Mouse (Mus musculus) lung, postnatal 25 days (tissue): Measurements from ENCODE around the gene Med12.
"Not testable (repeated sequence)": the region's sequence is repeated elsewhere in the genome, so short reads cannot be mapped to it uniquely, and the experiment has no call there.

Source experiments
- DNase-seq: peaks from one replicate; pipeline ENCODE4 v3.0.0; 2022; ENCODE audit warnings: low spot score

The Med12 gene

GRCm38 (mm10) chrX:101299473-101300426 lies 25.9 kb downstream of the Med12 start:
- DNase-seq: no peak

DNA sequence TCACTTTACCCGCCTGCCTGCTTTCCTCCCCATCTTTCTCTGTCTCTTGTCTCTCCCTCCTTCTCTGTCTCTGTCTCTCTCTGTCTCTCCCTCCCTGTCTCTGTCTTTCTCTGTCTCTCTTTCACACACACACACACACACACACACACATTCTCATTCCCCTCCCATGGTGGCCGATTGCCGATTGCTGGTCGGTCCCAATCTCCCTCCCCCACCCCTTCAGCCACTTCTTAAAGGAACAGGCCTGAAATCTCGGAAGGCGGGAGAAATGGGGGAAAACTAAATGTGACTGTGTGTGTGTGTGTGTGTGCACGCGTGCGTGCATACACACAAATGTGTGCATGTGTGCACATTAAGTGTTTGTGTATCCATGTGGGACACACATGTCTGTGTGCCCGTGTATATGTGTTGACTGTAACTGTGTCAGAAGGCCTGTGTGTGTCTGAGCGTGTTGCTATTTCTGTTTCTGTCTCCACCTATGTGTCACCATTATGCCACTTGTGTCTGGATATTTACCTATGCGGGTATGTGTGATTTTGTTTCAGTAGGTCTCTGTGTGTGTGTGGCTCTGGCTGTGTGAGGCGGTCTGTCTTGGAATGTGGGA lies 26.7 kb downstream of the Med12 start:
- no peak for DNase-seq

DNA sequence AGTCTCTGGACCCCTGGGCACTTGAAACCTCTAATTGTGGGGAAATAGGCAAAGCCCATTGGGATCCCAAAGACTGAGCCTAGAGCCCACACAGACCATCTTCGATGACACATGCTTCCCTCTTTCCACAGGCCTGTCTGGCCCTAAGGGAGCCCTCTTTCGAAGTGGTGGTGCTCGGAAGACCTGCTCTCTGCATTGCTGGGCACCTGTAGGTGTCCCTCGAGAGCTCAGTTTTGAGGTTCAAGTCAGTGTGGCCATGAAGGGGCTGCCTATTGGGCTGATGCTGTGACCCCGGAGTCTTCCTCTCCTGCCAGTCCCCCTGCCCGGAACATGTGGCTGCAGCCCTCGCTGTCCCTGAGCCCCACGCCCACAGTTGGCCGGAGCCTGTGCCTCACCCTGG lies 27.8 kb downstream of the Med12 start:
- no peak for DNase-seq

GRCm38 (mm10) chrX:101304646-101305045 lies 30.8 kb downstream of the Med12 start:
- DNase-seq: no peak

GRCm38 (mm10) chrX:101309299-101309698 lies 35.5 kb downstream of the Med12 start:
- no peak for DNase-seq

GRCm38 (mm10) chrX:101313625-101314359 lies 40.0 kb downstream of the Med12 start:
- no peak for DNase-seq

DNA sequence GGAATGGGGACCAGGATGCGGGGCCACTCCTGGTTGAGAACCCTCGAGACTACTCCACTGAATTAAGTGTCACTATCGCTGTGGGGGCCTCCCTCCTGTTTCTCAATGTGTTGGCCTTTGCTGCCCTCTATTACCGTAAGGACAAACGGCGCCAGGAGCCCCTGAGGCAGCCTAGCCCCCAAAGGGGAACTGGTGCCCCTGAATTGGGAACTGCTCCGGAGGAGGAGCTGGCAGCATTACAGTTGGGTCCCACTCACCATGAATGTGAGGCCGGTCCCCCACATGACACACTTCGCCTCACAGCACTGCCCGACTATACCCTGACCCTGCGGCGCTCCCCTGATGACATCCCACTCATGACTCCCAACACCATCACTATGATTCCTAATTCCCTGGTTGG lies 45.9 kb downstream of the Med12 start:
- DNase-seq: no peak

DNA sequence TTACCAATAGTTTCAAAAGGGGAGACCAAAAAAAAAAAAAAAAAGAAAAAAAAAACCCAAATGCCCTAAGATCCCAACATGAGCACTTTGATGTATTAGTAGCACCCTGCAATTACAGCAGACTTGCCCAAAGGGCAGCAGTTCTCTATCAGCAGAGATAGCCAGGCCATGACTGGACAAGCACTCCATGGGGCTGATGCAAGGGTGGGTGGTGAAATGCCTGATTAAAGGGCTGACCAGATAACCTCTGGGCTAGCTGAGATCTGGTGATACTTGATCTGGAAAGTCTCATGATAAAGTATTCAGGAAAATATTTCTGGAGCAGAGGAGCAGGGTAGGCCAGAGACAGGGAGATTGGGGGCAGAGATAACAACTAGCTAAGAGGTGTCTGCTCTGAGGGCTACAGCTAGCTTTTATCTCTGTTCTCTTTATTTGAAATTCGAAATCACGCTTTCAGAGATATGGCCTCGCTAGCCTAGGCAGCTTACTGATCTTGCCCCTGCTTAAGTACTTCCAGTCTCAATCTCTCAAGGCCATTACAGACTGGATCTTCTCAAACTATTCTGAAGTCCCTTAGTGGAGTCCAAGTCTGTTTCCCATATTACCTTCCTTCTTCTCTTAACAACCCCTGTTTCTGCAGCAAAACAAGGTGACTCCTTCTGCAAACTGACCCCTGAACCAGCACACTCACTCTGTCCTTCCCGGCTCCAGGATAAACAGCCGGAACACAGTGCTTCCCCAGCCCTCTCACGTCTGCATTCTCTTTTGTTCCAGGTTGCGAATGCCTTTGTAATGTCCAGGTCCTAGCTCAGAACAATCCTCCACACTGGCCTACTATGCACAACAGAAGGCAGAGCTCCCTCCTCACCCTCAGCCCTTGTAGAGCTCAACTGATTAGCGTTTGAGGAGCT lies 52.4 kb downstream of the Med12 start:
- DNase-seq: no peak

- peak; percentile 66 for DNase-seq
Observed at GRCm38 (mm10) chrX:101329372-101330028, 55.7 kb downstream of the Med12 start.

GRCm38 (mm10) chrX:101332031-101332374 lies 58.2 kb downstream of the Med12 start:
- no peak for DNase-seq

DNA sequence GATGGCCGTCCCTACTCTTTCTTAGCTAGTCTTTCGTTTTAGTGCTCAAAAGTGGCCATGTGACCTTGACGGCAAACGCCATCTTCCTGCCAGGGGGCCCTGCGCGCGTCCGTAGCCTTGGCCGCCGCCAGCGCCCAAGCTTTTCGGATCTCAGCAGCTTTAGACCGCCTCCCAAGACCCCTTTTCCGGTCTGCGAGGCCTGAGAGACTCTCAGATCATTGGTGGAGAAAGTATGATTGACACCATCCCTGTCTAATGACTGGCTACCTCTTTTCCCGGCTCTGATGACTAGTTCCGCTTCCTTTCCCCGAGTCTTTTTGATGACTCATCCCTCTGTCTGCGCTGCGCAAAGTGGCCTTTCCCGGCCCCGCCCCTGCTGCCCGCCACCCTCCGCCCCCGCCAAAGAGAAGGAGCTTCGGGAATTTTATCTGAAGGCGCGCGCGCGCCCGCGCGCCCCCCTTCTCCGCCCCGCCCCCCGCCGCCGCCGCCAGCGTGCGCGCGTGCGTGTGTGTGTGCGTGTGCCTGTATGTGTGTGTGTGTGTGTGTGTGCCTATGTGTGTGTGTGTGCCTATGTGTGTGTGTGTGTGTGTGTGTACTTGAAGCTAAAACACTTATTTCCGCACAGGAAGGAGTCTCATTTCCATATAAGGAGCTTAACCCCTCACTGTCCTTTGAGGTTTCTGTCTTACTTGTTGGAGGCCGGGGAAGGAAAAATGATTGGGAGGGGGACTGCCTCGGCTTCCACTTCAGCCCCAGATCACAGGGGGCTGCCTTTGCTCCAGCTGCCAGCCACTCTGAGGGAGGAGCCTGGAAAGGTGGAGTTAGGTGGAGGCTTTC lies 58.8 kb downstream of the Med12 start:
- peak; percentile 94 for DNase-seq

DNA sequence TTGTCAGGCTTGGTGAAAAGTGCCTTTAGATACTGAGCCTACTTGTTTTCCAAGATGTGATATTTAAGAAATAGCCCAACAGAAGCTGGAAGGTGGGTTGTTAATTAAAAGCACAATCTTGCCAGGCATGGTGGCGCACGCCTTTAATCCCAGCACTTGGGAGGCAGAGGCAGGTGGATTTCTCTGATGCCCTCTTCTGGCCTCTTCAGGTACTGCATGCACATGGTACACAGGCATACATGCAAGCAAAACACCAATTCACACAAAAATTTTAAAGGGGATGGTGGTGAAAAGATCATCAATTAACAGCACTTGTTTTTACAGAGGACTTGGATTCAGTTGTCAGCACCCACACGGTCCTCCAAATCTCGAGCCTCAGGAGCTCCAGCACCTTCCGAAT lies 60.8 kb downstream of the Med12 start:
- no peak for DNase-seq

DNA sequence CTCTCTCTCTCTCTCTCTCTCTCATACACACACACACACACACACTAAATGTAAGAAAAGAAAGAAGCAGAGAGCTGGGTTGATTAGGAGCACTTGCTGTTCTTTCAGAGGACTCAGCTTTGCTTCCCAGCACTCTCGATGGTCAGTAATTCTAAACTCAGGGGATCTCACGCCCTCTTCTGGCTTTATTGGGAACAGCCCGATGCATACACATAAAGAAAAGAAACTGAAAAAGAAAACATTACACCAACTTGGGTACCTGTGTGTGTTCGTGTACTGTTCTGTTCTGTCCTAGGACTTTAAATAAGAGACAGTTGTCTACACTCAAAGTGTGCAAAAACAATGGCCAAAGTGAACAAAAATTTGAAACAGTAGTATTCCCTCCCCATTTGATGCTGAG lies 64.8 kb downstream of the Med12 start:
- DNase-seq: no peak

GRCm38 (mm10) chrX:101342837-101343236 lies 69.0 kb downstream of the Med12 start:
- DNase-seq: not testable (repeated sequence)

DNA sequence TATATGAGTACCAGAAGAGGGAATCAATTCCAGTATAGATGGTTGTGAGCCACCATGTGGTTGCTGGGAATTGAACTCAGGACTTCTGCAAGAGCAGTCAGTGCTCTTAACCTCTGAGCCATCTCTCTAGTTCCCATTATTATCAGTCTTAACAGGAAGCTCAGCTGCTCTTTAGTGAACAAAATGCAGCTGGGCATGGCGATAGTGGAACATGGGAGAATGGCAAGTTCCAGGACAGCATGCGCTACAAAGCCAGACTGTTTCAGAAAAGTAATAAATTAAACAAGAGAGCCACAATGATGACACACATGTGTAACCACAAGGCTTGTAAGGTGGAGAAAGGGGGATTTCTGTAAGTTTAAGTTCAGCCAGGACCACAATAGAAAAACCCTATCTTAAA lies 71.6 kb downstream of the Med12 start:
- DNase-seq: no peak

DNA sequence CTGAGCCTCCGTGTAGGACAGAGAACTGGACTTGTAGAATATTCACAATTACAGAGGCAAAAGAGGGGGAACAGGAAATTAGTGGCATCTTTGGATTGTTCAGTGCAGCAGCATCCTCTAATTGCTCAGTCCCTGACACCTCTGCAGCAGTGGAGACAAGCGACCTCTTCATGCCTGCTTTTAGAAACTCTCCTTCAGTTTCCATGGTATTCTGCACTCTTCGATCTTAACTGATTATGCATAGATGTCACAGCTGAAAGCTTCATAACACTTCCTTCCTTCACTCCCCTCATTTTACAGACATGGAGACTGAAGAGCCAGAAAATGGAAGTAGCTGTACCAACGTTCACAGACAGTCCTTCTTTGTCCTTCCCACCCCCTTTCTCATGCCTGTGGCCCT lies 72.6 kb downstream of the Med12 start:
- DNase-seq: no peak
